Comparison of ENCODE assay signal across 7 mouse cellular contexts in the genomic region with DNA sequence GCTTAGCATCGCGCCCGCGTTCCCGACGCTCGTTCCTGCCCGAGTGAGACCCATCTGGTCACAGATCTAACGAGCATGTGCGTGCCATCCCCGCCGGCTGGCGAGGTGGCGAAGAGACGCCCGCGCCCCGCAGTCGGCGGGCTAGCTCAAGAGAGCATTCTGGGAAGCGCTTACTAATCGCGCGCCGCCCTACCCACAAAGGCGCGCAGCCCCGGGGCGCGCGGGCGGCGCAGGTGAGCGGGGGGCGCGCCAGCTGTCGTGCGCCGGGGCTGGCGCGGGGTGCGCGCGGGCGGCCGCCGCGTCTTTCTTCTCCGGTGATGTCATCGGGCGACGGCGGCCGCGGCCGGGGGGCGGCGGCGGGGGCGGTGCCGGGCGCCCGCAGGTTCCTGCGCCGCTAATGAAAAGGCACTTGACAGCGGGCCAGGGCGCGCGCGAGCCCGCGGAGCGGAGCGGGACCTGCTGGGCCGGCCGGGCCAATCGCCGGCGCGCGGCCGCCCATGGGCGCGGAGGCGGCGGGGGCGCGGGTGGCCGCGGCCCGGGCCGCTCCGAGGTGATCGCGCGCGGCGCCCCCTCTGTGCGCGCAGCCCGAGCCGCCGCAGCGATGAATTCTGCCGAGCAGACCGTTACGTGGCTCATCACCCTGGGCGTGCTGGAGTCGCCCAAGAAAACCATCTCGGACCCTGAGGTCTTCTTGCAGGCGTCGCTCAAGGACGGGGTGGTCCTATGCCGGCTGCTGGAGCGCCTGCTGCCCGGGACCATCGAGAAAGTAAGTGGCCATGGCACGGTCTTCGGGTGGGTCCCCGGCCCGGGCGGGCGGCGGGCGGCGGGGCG. TPM values are rescaled to one million over a fixed set of nuclear protein-coding genes. Genes with fewer than 3 reads are reported as not detected.
DNase-seq lines count a peak whose midpoint lies in the region; ATAC-seq and TF ChIP-seq lines count a peak whose summit lies in the region.

Gene Arhgef7, plus strand, starts transcription at position 71 of the 831 bp plus-strand sequence.

- TF ChIP-seq EP300 in lung, postnatal 0 days (IDR thresholded peaks at IDR 0.05): no peak

- peaks cover 22% of the 10 kb centered on the region for H3K4me1 ChIP-seq in hindbrain, embryonic 12.5 days
- H3K4me1 ChIP-seq in lung, postnatal 0 days (ENCODE audit: insufficient read depth, low read depth, low read length): no peaks in the 10 kb centered on the region

- peak; percentile 90 for ATAC-seq in hindbrain, embryonic 12.5 days (ENCODE audit: low FRiP score)
- peak; percentile 72 for ATAC-seq in lung, postnatal 0 days

- peak within 1 kb of the TSS; percentile 72 for H3K4me3 ChIP-seq in hindbrain, embryonic 12.5 days
- peak within 1 kb of the TSS; percentile 55 for H3K4me3 ChIP-seq in lung, postnatal 0 days (ENCODE audit: low read depth, low read length)

- H3K9me3 ChIP-seq in hindbrain, embryonic 12.5 days (replicated peaks): no peaks in the 10 kb centered on the region
- no peaks in the 10 kb centered on the region for H3K9me3 ChIP-seq in lung, postnatal 0 days (ENCODE audit: low read length)

- H3K9ac ChIP-seq in hindbrain, embryonic 12.5 days: peak within 1 kb of the TSS; percentile 91
- H3K9ac ChIP-seq in lung, postnatal 0 days (replicated peaks; ENCODE audit: low read depth): peak within 1 kb of the TSS; percentile 41; the same call in 1 of the 2 replicates

- H3K27me3 ChIP-seq in hindbrain, embryonic 12.5 days: peaks cover 15% of the 10 kb centered on the region
- H3K27me3 ChIP-seq in lung, postnatal 0 days (replicated peaks; ENCODE audit: insufficient read depth, low read length): peaks cover 39% of the 10 kb centered on the region

- DNase-seq in adrenal gland, adult 8-10 months: no peak
- peak; percentile 93 for DNase-seq in cerebellum, postnatal 14 days
- DNase-seq in frontal cortex, postnatal 25 days (ENCODE audit: low spot score in 2 of 2): peak; percentile 36 to 58
- peak; percentile 72 to 81 for DNase-seq in layer of hippocampus, postnatal 10 days (ENCODE audit: low spot score in 2 of 2)
- peak; percentile 36 for DNase-seq in lung, postnatal 0 days (ENCODE audit: low spot score)
- peak; percentile 84 for DNase-seq in retina, postnatal 7 days (ENCODE audit: low read depth, low spot score)

- peak within 1 kb of the TSS; percentile 99 for H3K27ac ChIP-seq in hindbrain, embryonic 12.5 days
- H3K27ac ChIP-seq in lung, postnatal 0 days (ENCODE audit: low read length): no peak within 1 kb of the TSS

- peaks cover 5% of the 10 kb centered on the region; the same call in 1 of the 2 replicates for H3K36me3 ChIP-seq in hindbrain, embryonic 12.5 days
- H3K36me3 ChIP-seq in lung, postnatal 0 days (ENCODE audit: insufficient read depth, low read length): no peaks in the 10 kb centered on the region

- under 1% methylated on average over 96 of the region's 127 CpGs for WGBS in hindbrain, embryonic 12.5 days
- 1% methylated on average over 63 of the region's 127 CpGs for WGBS in lung, postnatal 0 days

- TF ChIP-seq CTCF in lung, postnatal 0 days (IDR thresholded peaks at IDR 0.05): no peak

- H3K4me2 ChIP-seq in hindbrain, embryonic 12.5 days (replicated peaks): peak within 1 kb of the TSS; percentile 77
- H3K4me2 ChIP-seq in lung, postnatal 0 days (replicated peaks; ENCODE audit: low read depth, low read length): peak within 1 kb of the TSS; percentile 91

RNA-seq across cellular contexts. Expression of gene Arhgef7, which starts in this region (rescaled TPM):
- 10 to 100 TPM; 40.3 to 56.7 (median 46.7) TPM for total RNA-seq in adrenal gland, adult 8-10 months (2022)
- polyA plus RNA-seq in hindbrain, embryonic 12.5 days (2016; fragmentation: Nextera tagmentation; extraction: Ambion mirVana): 73.9 and 85.1 TPM in 2 replicates
- 100 to 1,000 TPM; 164 to 169 TPM for total RNA-seq in layer of hippocampus, postnatal 10 days (2021)
- 31.6 and 33.2 TPM in 2 replicates for polyA plus RNA-seq in lung, postnatal 0 days (2015; fragmentation: Nextera tagmentation; extraction: Ambion mirVana)
